Mouse (Mus musculus): ENCODE measurements at regions not wholly inside any gene's neighbourhood (a gene's known extent, or its start where the extent isn't known, plus 50 kb on each side); places are given as distances from the start of the nearest gene placed in this dataset.
A peak's percentile ranks its signal among the peaks of the same experiment; 100 is the strongest.
"Not testable (repeated sequence)": the region's sequence is repeated elsewhere in the genome, so short reads cannot be mapped to it uniquely, and the experiment has no call there.

DNA sequence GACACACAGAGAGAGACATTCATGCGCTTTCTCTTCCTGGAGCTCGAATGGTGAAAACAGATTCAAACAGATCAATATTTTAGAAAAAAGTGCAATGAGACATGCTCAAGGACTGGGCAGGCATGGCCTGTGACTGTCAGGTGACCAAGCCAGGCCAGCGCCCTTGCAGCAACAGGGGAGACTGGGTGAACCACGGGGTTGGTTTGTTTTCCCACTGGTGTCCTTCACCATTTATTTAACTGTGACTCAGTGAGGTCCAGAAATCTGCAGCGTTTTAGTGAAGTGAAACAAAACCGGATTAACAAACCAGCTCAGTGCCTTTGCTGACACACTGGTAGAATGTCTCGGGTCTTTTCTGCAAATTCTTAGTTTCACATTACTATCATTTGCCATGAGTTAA lies 148.9 kb upstream of the Ipo5 start:
- Histone ChIP-seq H3K4me1 (ENCODE audit: control insufficient read depth, insufficient read depth, low read depth, low read length) (no peaks in the 10 kb centered on the region; the same call in 1 of the 2 replicates), H3K9ac (ENCODE audit: low read depth, low read length) (no peak overlapping the region), H3K36me3 (ENCODE audit: control insufficient read depth, insufficient read depth, low read length) (no peaks in the 10 kb centered on the region), H3K4me3 (ENCODE audit: low read length) (no peak overlapping the region), H3K4me2 (ENCODE audit: low read length) (no peak overlapping the region), H3K9me3 (ENCODE audit: control insufficient read depth, low read length) (no peaks in the 10 kb centered on the region), H3K27ac (ENCODE audit: low read depth, low read length) (no peak overlapping the region), H3K27me3 (replicated peaks; ENCODE audit: control insufficient read depth, insufficient read depth, low read length) (no peaks in the 10 kb centered on the region)
- 82% methylated on average over 7 of the region's 7 CpGs for WGBS
- no peak for ATAC-seq

DNA sequence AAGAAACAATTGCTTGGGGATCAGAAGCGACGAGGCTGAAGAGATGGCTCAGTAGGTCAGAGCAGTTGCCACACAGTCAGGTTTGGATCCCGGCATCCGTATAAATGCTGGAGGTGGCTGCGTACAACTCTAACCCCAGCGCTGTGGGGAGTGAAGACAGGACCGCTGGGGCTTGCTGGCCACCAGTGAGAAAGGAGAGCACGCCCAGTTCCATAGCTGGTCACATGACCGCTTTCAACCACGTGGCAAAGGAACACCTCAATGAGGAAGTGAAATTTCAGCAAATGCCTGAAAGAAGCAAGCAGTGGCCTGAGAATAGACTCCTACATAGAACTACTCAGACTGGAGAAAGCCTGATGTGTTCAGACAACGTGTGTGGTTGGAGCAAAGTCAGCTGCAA lies 148.3 kb upstream of the Ipo5 start:
- Histone ChIP-seq H3K4me3 (ENCODE audit: low read length) (no peak overlapping the region), H3K27me3 (replicated peaks; ENCODE audit: control insufficient read depth, insufficient read depth, low read length) (no peaks in the 10 kb centered on the region), H3K36me3 (ENCODE audit: control insufficient read depth, insufficient read depth, low read length) (no peaks in the 10 kb centered on the region), H3K4me1 (ENCODE audit: control insufficient read depth, insufficient read depth, low read depth, low read length) (no peaks in the 10 kb centered on the region; the same call in 1 of the 2 replicates), H3K4me2 (ENCODE audit: low read length) (no peak overlapping the region), H3K9me3 (ENCODE audit: control insufficient read depth, low read length) (no peaks in the 10 kb centered on the region), H3K9ac (ENCODE audit: low read depth, low read length) (no peak overlapping the region), H3K27ac (ENCODE audit: low read depth, low read length) (no peak overlapping the region)
- WGBS, result 74% methylated on average over 11 of the region's 11 CpGs
- 0 out of 2 replicates have a peak, but pooled peaks have one; percentile 11 for ATAC-seq

DNA sequence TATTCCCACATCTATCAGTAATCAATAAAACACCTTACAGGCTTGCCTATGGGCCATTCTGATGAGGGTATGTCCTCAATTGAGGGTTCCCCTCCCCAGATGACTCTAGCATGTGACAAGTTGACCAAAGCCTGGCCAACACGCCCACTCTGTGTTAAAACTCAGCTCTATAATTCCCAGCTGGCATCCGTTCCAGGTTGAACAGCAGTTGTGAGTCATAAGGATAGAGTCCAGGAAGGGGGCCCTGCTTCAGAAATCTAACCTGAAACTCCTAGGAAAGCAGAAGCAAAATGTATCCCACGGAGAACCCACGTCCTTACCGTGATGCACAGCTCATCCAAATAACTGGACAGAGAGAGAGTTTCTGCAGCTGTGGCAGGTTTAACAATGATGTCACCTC lies 147.2 kb upstream of the Ipo5 start:
- WGBS, result 88% methylated on average over 5 of the region's 5 CpGs
- ATAC-seq, result no peak

DNA sequence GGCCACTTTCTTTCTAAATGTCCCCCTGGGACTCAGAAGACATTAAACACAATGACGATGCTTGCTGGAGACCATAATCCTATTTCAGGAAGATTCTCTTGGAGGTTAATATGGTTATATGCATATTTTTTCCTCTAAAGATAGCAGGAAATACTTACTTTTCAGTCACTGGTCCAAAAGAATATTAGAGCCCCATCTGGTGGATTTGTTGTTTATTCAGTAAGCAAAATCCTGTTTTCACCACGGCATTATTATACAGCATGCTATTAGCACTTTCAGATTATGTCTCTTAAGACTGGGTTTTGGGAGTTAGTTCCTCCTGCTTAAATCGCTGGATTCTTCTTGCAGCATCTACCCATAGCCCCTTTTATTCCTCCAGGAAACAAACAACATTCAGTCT lies 146.6 kb upstream of the Ipo5 start:
- Histone ChIP-seq H3K27me3 (replicated peaks; ENCODE audit: control insufficient read depth, insufficient read depth, low read length) (no peaks in the 10 kb centered on the region), H3K9ac (ENCODE audit: low read depth, low read length) (no peak overlapping the region), H3K4me3 (ENCODE audit: low read length) (no peak overlapping the region), H3K4me1 (ENCODE audit: control insufficient read depth, insufficient read depth, low read depth, low read length) (no peaks in the 10 kb centered on the region; the same call in 1 of the 2 replicates), H3K27ac (ENCODE audit: low read depth, low read length) (no peak overlapping the region), H3K9me3 (ENCODE audit: control insufficient read depth, low read length) (no peaks in the 10 kb centered on the region), H3K4me2 (ENCODE audit: low read length) (no peak overlapping the region), H3K36me3 (ENCODE audit: control insufficient read depth, insufficient read depth, low read length) (no peaks in the 10 kb centered on the region)
- WGBS, result 54% methylated on average over 3 of the region's 3 CpGs
- ATAC-seq, result no peak

More for the DNA sequence above, 147.2 kb upstream of the Ipo5 start:
- no peaks in the 10 kb centered on the region; the same call in 1 of the 2 replicates for H3K4me1 ChIP-seq (ENCODE audit: control insufficient read depth, insufficient read depth, low read depth, low read length)
- H3K36me3 ChIP-seq (ENCODE audit: control insufficient read depth, insufficient read depth, low read length), result no peaks in the 10 kb centered on the region
- H3K9ac ChIP-seq (ENCODE audit: low read depth, low read length), result no peak overlapping the region
- no peak overlapping the region for H3K27ac ChIP-seq (ENCODE audit: low read depth, low read length)
- no peak overlapping the region for H3K4me2 ChIP-seq (ENCODE audit: low read length)
- no peak overlapping the region for H3K4me3 ChIP-seq (ENCODE audit: low read length)
- H3K27me3 ChIP-seq (replicated peaks; ENCODE audit: control insufficient read depth, insufficient read depth, low read length), result no peaks in the 10 kb centered on the region
- no peaks in the 10 kb centered on the region for H3K9me3 ChIP-seq (ENCODE audit: control insufficient read depth, low read length)

DNA sequence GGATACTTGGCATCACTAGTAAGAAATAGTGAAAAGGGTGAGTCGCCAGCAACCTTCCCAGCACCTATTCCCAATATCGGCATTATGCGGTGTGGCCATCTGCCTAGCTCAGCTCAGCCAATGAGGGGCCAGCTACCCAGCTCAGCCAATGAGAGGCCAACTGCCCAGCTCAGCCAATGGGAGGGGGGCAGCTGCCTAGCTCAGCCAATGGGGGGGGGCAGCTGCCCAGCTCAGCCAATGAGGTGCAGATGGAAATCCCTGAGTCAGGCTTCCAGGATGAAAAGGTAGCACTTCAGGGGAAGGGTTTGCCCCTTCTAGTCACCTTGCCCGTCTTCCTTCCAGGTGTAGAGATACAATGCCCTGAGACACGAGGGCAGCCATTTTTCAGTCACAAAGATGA lies 144.6 kb upstream of the Ipo5 start:
- H3K36me3 ChIP-seq (ENCODE audit: control insufficient read depth, insufficient read depth, low read length), result no peaks in the 10 kb centered on the region
- H3K4me3 ChIP-seq (ENCODE audit: low read length), result no peak overlapping the region
- no peaks in the 10 kb centered on the region; the same call in 1 of the 2 replicates for H3K4me1 ChIP-seq (ENCODE audit: control insufficient read depth, insufficient read depth, low read depth, low read length)
- no peak overlapping the region for H3K9ac ChIP-seq (ENCODE audit: low read depth, low read length)
- no peak overlapping the region for H3K4me2 ChIP-seq (ENCODE audit: low read length)
- 97% methylated on average over 5 of the region's 5 CpGs for WGBS
- H3K27me3 ChIP-seq (replicated peaks; ENCODE audit: control insufficient read depth, insufficient read depth, low read length), result no peaks in the 10 kb centered on the region
- no peaks in the 10 kb centered on the region for H3K9me3 ChIP-seq (ENCODE audit: control insufficient read depth, low read length)
- no peak for ATAC-seq
- H3K27ac ChIP-seq (ENCODE audit: low read depth, low read length), result no peak overlapping the region

DNA sequence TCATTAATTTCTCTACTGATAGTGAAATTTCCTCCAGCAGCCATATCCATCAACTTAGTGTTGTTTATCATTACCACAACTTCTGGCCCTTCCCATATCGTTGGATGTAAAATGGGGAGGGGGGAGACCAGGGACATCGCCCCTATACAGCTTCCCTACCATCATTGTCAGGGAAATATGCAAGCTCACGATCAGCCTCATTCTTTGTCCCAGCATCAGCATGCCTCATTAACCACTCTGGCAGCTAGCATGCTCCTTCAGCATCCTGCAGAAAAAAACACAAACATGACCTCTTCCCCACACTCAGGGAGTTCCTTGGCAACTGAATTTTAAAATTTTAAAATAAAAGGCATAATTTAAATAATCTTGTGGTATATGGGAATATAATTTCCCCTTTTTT lies 140.4 kb upstream of the Ipo5 start:
- no peaks in the 10 kb centered on the region for H3K27me3 ChIP-seq (replicated peaks; ENCODE audit: control insufficient read depth, insufficient read depth, low read length)
- peak; percentile 60; the same call in 1 of the 2 replicates for ATAC-seq
- WGBS, result 35% methylated on average over 3 of the region's 3 CpGs
- no peak overlapping the region for H3K4me2 ChIP-seq (ENCODE audit: low read length)
- no peaks in the 10 kb centered on the region for H3K4me1 ChIP-seq (ENCODE audit: control insufficient read depth, insufficient read depth, low read depth, low read length)
- H3K9me3 ChIP-seq (ENCODE audit: control insufficient read depth, low read length), result no peaks in the 10 kb centered on the region
- no peak overlapping the region for H3K9ac ChIP-seq (ENCODE audit: low read depth, low read length)
- H3K36me3 ChIP-seq (ENCODE audit: control insufficient read depth, insufficient read depth, low read length), result no peaks in the 10 kb centered on the region
- H3K27ac ChIP-seq (ENCODE audit: low read depth, low read length), result no peak overlapping the region
- H3K4me3 ChIP-seq (ENCODE audit: low read length), result no peak overlapping the region

DNA sequence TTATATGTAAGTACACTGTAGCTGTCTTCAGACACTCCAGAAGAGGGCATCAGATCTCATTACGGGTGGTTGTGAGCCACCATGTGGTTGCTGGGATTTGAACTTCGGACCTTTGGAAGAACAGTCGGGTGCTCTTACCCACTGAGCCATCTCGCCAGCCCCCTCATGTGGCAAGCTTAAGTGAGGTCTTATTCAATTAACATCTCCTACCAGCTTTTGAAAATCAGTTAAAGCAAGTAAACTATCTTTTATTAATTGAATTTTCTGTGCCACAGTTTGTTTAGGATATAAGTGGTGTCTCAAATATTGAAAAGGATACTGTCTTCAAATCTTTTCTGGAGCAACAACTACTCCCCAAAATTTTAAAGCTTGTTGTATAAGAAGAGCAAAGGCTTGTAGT lies 138.0 kb upstream of the Ipo5 start:
- not testable (repeated sequence) for H3K27me3 ChIP-seq (replicated peaks; ENCODE audit: control insufficient read depth, insufficient read depth, low read length); H3K4me2 ChIP-seq (ENCODE audit: low read length); H3K9ac ChIP-seq (ENCODE audit: low read depth, low read length); H3K27ac ChIP-seq (ENCODE audit: low read depth, low read length); H3K36me3 ChIP-seq (ENCODE audit: control insufficient read depth, insufficient read depth, low read length); H3K4me1 ChIP-seq (ENCODE audit: control insufficient read depth, insufficient read depth, low read depth, low read length); H3K9me3 ChIP-seq (ENCODE audit: control insufficient read depth, low read length); H3K4me3 ChIP-seq (ENCODE audit: low read length); ATAC-seq
- 87% methylated on average over 3 of the region's 4 CpGs for WGBS

DNA sequence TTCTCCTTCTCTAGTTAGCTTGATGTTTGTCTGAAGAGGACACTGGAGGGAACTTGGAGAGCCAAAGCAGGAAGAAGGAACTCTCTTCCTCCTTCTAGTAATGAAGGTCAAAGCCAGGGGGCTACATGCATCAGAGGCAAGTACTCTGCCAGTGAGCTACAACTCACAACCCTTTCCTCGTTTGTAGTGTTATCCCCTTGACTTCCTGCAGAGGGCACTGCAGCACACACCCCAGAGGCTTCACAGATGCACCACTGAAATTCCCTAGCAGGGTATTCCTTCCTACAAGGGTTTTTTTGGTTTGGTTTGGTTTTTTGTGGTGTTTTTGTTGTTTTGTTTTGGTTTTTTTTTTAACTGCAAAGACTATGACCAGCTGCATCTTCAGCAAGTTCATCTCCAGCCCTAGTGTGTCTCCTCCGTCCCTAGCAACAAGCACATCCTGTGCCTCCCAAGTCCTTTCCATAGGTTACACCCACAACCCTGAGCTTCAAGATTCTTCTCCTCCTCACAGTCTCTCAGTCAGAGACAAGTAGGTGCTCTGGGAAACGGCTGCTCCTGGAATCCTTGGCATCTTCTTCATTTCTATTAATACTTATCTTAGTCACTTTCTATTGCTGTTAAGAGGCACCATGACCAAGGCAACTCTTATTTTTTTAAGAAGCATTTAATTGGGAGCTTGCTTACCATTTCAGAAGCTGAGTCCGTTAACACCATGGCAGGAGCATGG lies 119.0 kb upstream of the Ipo5 start:
- ATAC-seq, result no peak
- Histone ChIP-seq H3K27me3 (replicated peaks; ENCODE audit: control insufficient read depth, insufficient read depth, low read length) (no peaks in the 10 kb centered on the region), H3K4me1 (ENCODE audit: control insufficient read depth, insufficient read depth, low read depth, low read length) (no peaks in the 10 kb centered on the region), H3K4me2 (ENCODE audit: low read length) (no peak overlapping the region), H3K9ac (ENCODE audit: low read depth, low read length) (no peak overlapping the region), H3K36me3 (ENCODE audit: control insufficient read depth, insufficient read depth, low read length) (no peaks in the 10 kb centered on the region), H3K4me3 (ENCODE audit: low read length) (no peak overlapping the region), H3K27ac (ENCODE audit: low read depth, low read length) (no peak overlapping the region), H3K9me3 (ENCODE audit: control insufficient read depth, low read length) (no peaks in the 10 kb centered on the region)
- 83% methylated on average over 4 of the region's 4 CpGs for WGBS

DNA sequence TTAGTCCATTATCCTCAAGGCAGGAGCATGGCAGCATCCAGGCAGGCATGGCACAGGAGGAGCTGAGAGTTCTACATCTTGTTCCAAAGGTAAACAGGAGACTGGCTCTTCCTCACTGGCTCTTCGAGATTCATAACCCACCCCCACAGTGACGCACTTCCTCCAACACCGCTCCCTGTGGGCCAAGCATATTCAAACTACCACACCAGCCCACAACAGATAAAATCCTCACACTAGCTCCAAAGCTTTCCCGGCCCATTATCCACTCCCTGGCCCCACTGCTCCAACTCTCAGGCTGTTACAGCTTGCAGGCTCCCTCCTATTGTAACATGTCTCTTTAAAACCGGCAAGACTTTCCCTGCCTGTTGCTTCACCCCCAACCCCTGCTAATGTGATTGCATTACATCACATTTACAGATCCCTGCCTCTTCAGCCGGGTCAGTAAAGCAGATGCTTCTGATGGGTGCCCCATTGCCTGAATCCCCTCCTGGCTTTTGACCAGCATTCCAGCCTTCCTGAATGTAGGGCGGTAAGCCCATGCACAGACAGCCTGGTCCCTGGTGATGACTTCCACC lies 113.0 kb upstream of the Ipo5 start:
- H3K4me3 ChIP-seq (ENCODE audit: low read length), result no peak overlapping the region
- H3K4me1 ChIP-seq (ENCODE audit: control insufficient read depth, insufficient read depth, low read depth, low read length), result no peaks in the 10 kb centered on the region
- H3K4me2 ChIP-seq (ENCODE audit: low read length), result no peak overlapping the region
- no peaks in the 10 kb centered on the region for H3K36me3 ChIP-seq (ENCODE audit: control insufficient read depth, insufficient read depth, low read length)
- no peaks in the 10 kb centered on the region for H3K9me3 ChIP-seq (ENCODE audit: control insufficient read depth, low read length)
- WGBS, result 79% methylated on average over 7 of the region's 7 CpGs
- H3K27me3 ChIP-seq (replicated peaks; ENCODE audit: control insufficient read depth, insufficient read depth, low read length), result no peaks in the 10 kb centered on the region
- ATAC-seq, result no peak
- H3K27ac ChIP-seq (ENCODE audit: low read depth, low read length), result no peak overlapping the region
- H3K9ac ChIP-seq (ENCODE audit: low read depth, low read length), result no peak overlapping the region

All from hindbrain, embryonic 16.5 days (tissue).